Mouse (Mus musculus) thymus, adult 2 months (tissue): ENCODE data around the gene Sh2b3.

ENCODE experiments used
- CTCF ChIP-seq: fragments of 200-500 bp; IDR thresholded peaks from 2 replicates; pipeline ENCODE4 v1.5.1; 2012; ENCODE audit warnings: mild to moderate bottlenecking, control low read depth, low read length, moderate library complexity, borderline replicate concordance; ENCODE audit not compliant: control insufficient read depth, poor library complexity, insufficient read depth; ENCODE audit errors: extremely low read depth
- POLR2A ChIP-seq: fragments of 200-500 bp; IDR thresholded peaks from 2 replicates; pipeline ENCODE4 v1.6.1; 2012; ENCODE audit warnings: mild to moderate bottlenecking, low read length, control low read depth, moderate library complexity; ENCODE audit not compliant: control insufficient read depth, poor library complexity, insufficient read depth; ENCODE audit errors: extremely low read depth

DNA sequence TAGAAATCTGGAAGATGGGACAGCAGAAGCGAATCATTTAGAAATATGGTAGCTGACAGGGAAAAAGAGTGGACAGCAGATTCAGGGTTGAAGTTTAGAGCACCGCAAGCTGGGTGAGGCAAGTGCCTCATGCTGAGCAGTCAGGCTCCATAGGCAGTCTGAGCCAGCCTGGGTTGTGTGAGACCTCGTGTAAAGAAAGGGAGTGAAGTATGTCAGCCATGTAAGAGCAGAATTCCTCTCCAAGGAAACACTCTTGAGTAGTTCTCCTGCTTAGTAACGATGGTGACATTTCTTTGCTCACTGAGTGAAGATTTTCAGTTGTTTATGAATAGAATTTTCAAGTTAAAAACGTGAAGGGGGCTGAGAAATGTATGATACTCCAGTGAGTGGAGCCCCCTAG, 57.3 kb downstream of the Sh2b3 start:
- TF ChIP-seq CTCF: no peak
- no peak for TF ChIP-seq POLR2A
